Mouse (Mus musculus) liver, postnatal 0 days (tissue): Measurements from ENCODE around the gene Defa21.
"Not testable (repeated sequence)": the region's sequence is repeated elsewhere in the genome, so short reads cannot be mapped to it uniquely, and the experiment has no call there.

ENCODE experiments used
- CTCF ChIP-seq: sonication (generic); IDR thresholded peaks from 2 replicates; pipeline ENCODE4 v1.5.1; 2016; ENCODE audit warnings: antibody characterized with exemption, low read depth
- EP300 ChIP-seq: IDR thresholded peaks from 2 replicates; pipeline ENCODE4 v1.6.1; 2016; ENCODE audit warnings: antibody characterized with exemption, low read depth, mild to moderate bottlenecking

GRCm38 (mm10) chr8:20994042-20994441 lies 31.3 kb upstream of the Defa21 start:
- not testable (repeated sequence) for TF ChIP-seq EP300, CTCF
